Mouse (Mus musculus): ENCODE data around the gene Kras. TPM values are rescaled to one million over a fixed set of nuclear protein-coding genes. Genes with fewer than 3 reads are reported as not detected.

Gene Kras
- total and polyA plus RNA-seq, 3 experiments: 15.6 to 44.3 TPM; not detected in 1

- H3K9ac ChIP-seq (ENCODE audit: control insufficient read depth, low read depth, low read length, poor library complexity, severe bottlenecking): no peak overlapping the region
- no peak for DNase-seq (ENCODE audit: low read depth, low spot score)
- no peaks in the 10 kb centered on the region for H3K4me1 ChIP-seq (ENCODE audit: control insufficient read depth in 1 of 2, insufficient read depth in 2 of 2, low read length in 2 of 2)
- H3K27me3 ChIP-seq (ENCODE audit: control insufficient read depth in 1 of 2, insufficient read depth in 2 of 2, low read length in 2 of 2): no peaks in the 10 kb centered on the region
- peaks cover 2 to 19% of the 10 kb centered on the region in 2 experiments; a peak in 3 of 4 replicates for H3K36me3 ChIP-seq (ENCODE audit: control insufficient read depth in 1 of 2, insufficient read depth in 2 of 2, low read length in 2 of 2)
- H3K4me3 ChIP-seq (ENCODE audit: control insufficient read depth in 1 of 2, insufficient read depth in 1 of 2, low read depth in 2 of 2, low read length in 2 of 2): no peak overlapping the region
- H3K79me2 ChIP-seq (ENCODE audit: control insufficient read depth, insufficient read depth, low read length, poor library complexity): 0 out of 2 replicates have a peak, but pooled peaks cover 1% of the 10 kb centered on the region
- no peak overlapping the region for H3K27ac ChIP-seq (ENCODE audit: control insufficient read depth, low read depth, low read length)
- H3K9me3 ChIP-seq (replicated peaks; ENCODE audit: insufficient read depth, low read length): no peaks in the 10 kb centered on the region
- TF ChIP-seq ZNF384 (IDR thresholded peaks at IDR 0.05; ENCODE audit: low read depth, low read length) (no peak), POLR2AphosphoS2 (IDR thresholded peaks at IDR 0.05; ENCODE audit: low read length) (no peak), KAT2A (conservative IDR thresholded peaks at IDR 0.05; ENCODE audit: low read depth, low read length) (no peak), RCOR1 (IDR thresholded peaks at IDR 0.05; ENCODE audit: low read depth, low read length) (no peak), USF1 (IDR thresholded peaks at IDR 0.05; ENCODE audit: low read depth, low read length) (no peak), TAL1 (IDR thresholded peaks at IDR 0.05; ENCODE audit: low read length) (no peak), POLR2A (IDR thresholded peaks at IDR 0.05; ENCODE audit: control insufficient read depth in 1 of 2, insufficient read depth in 1 of 2, low read depth in 1 of 2, low read length in 2 of 2, poor library complexity in 1 of 2) (no peak), ZC3H11A (IDR thresholded peaks at IDR 0.05; ENCODE audit: low read depth, low read length) (no peak), ELF1 (IDR thresholded peaks at IDR 0.05; ENCODE audit: low read depth, low read length) (no peak), UBTF (IDR thresholded peaks at IDR 0.05; ENCODE audit: borderline replicate concordance, insufficient read depth, low read depth, low read length) (no peak), SIN3A (IDR thresholded peaks at IDR 0.05; ENCODE audit: low read length) (no peak), MXI1 (IDR thresholded peaks at IDR 0.05; ENCODE audit: low read depth, low read length) (no peak), JUND (IDR thresholded peaks at IDR 0.05; ENCODE audit: low read depth, low read length) (no peak), MAFK (IDR thresholded peaks at IDR 0.05; ENCODE audit: borderline replicate concordance, low read depth, low read length) (no peak), TBP (IDR thresholded peaks at IDR 0.05; ENCODE audit: low read depth, low read length) (no peak), USF2 (IDR thresholded peaks at IDR 0.05; ENCODE audit: borderline replicate concordance in 1 of 2, insufficient read depth in 1 of 2, low read depth in 1 of 2, low read length in 2 of 2) (no peak), CTCF (IDR thresholded peaks at IDR 0.05 in 2 of 3, conservative IDR thresholded peaks at IDR 0.05 in 1 of 3; ENCODE audit: control insufficient read depth in 1 of 3, insufficient read depth in 1 of 3, low read depth in 2 of 3, low read length in 3 of 3, poor library complexity in 1 of 3, severe bottlenecking in 1 of 3) (no peak), ZKSCAN1 (IDR thresholded peaks at IDR 0.05; ENCODE audit: low read depth, low read length) (no peak), MYB (IDR thresholded peaks at IDR 0.05; ENCODE audit: low read depth, low read length) (no peak)
Measured at GRCm38 (mm10) chr6:145240285-145240684, 9.8 kb downstream of the Kras start.

DNA sequence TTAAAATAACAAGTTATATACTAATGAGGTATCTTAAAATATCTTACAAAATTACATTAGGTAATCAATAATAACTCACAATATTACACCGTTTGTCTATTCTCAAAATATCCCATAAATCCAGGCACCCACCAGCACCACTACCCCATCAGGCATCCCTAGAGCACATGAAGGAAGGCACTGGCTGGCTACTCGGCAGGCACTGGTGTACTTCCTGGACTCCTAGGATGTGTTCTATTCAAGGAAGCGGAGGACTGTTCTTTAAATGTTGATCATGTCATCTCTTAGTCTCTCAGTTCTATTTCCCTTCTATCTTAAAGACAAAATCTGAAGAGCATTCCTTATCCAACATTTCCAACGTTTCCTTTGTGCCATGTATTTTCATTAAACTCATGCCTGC, 12.9 kb downstream of the Kras start:
- H3K79me2 ChIP-seq (ENCODE audit: control insufficient read depth, insufficient read depth, low read length, poor library complexity): 0 out of 2 replicates have a peak, but pooled peaks cover 1% of the 10 kb centered on the region
- no peaks in the 10 kb centered on the region for H3K27me3 ChIP-seq (ENCODE audit: control insufficient read depth in 1 of 2, insufficient read depth in 2 of 2, low read length in 2 of 2)
- H3K4me1 ChIP-seq (ENCODE audit: control insufficient read depth in 1 of 2, insufficient read depth in 2 of 2, low read length in 2 of 2): no peaks in the 10 kb centered on the region
- H3K27ac ChIP-seq (ENCODE audit: control insufficient read depth, low read depth, low read length): no peak overlapping the region
- H3K4me3 ChIP-seq (ENCODE audit: control insufficient read depth in 1 of 2, insufficient read depth in 1 of 2, low read depth in 2 of 2, low read length in 2 of 2): no peak overlapping the region
- peaks cover 0 to 29% of the 10 kb centered on the region in 2 experiments; a peak in 2 of 4 replicates for H3K36me3 ChIP-seq (ENCODE audit: control insufficient read depth in 1 of 2, insufficient read depth in 2 of 2, low read length in 2 of 2)
- TF ChIP-seq MAX (IDR thresholded peaks at IDR 0.05; ENCODE audit: low read length): no peak
- TF ChIP-seq ZMIZ1 (IDR thresholded peaks at IDR 0.05; ENCODE audit: low read depth, low read length): no peak
- no peak for TF ChIP-seq CTCF (IDR thresholded peaks at IDR 0.05 in 2 of 3, conservative IDR thresholded peaks at IDR 0.05 in 1 of 3; ENCODE audit: control insufficient read depth in 1 of 3, insufficient read depth in 1 of 3, low read depth in 2 of 3, low read length in 3 of 3, poor library complexity in 1 of 3, severe bottlenecking in 1 of 3)
- no peak for TF ChIP-seq RAD21 (IDR thresholded peaks at IDR 0.05; ENCODE audit: low read depth, low read length)
- no peak for TF ChIP-seq MXI1 (IDR thresholded peaks at IDR 0.05; ENCODE audit: low read depth, low read length)
- TF ChIP-seq ZNF384 (IDR thresholded peaks at IDR 0.05; ENCODE audit: low read depth, low read length): no peak
- no peak for TF ChIP-seq KAT2A (conservative IDR thresholded peaks at IDR 0.05; ENCODE audit: low read depth, low read length)
- no peak for TF ChIP-seq MAFK (IDR thresholded peaks at IDR 0.05; ENCODE audit: borderline replicate concordance, low read depth, low read length)
- no peak for TF ChIP-seq USF1 (IDR thresholded peaks at IDR 0.05; ENCODE audit: low read depth, low read length)
- TF ChIP-seq MEF2A (IDR thresholded peaks at IDR 0.05; ENCODE audit: extremely low read depth, insufficient replicate concordance, low read depth, low read length, poor library complexity, severe bottlenecking): no peak
- TF ChIP-seq RCOR1 (IDR thresholded peaks at IDR 0.05; ENCODE audit: low read depth, low read length): no peak
- no peak for TF ChIP-seq GABPA (IDR thresholded peaks at IDR 0.05; ENCODE audit: low read depth, low read length)
- no peak for TF ChIP-seq BHLHE40 (IDR thresholded peaks at IDR 0.05; ENCODE audit: borderline replicate concordance, low read depth, low read length)
- no peak for DNase-seq (ENCODE audit: low read depth, low spot score)
- H3K9ac ChIP-seq (ENCODE audit: control insufficient read depth, low read depth, low read length, poor library complexity, severe bottlenecking): no peak overlapping the region
- H3K9me3 ChIP-seq (replicated peaks; ENCODE audit: insufficient read depth, low read length): no peaks in the 10 kb centered on the region
